Mouse (Mus musculus) forebrain, embryonic 11.5 days (tissue): ENCODE data around the gene Meltf. TPM values are rescaled to one million over a fixed set of nuclear protein-coding genes. Genes with fewer than 3 reads are reported as not detected.

ENCODE experiments used
- ATAC-seq: fragments of 200-750 bp; cut with Nextera tagmentation; replicated peaks from 2 replicates; pipeline ENCODE4 v1.8.0; 2017; ENCODE audit warnings: moderate TSS enrichment; ENCODE audit not compliant: low FRiP score
- DNase-seq: peaks from one replicate; pipeline ENCODE4 v3.0.0-alpha.2; 2017; ENCODE audit warnings: low spot score
- H3K27ac ChIP-seq: fragments of 300-500 bp; sonication (generic); 2 replicates; pipeline ENCODE4 v1.5.1; 2014; ENCODE audit warnings: low read depth, low read length
- H3K27me3 ChIP-seq: fragments of 300-500 bp; sonication (generic); 2 replicates; pipeline ENCODE4 v1.6.1; 2014; ENCODE audit warnings: mild to moderate bottlenecking, low read length, mixed read lengths; ENCODE audit not compliant: control insufficient read depth, insufficient read depth
- H3K36me3 ChIP-seq: fragments of 300-500 bp; sonication (generic); 2 replicates; pipeline ENCODE4 v1.6.1; 2014; ENCODE audit warnings: mild to moderate bottlenecking, low read length, moderate library complexity, mixed read lengths; ENCODE audit not compliant: control insufficient read depth, insufficient read depth
- H3K4me1 ChIP-seq: fragments of 300-500 bp; sonication (generic); replicated peaks from 2 replicates; pipeline ENCODE4 v1.6.1; 2014; ENCODE audit warnings: low read length, mixed read lengths; ENCODE audit not compliant: control insufficient read depth, insufficient read depth
- H3K4me2 ChIP-seq: fragments of 300-500 bp; sonication (generic); 2 replicates; pipeline ENCODE4 v1.6.1; 2014; ENCODE audit warnings: low read depth, mild to moderate bottlenecking, low read length, moderate library complexity, mixed read lengths; ENCODE audit not compliant: severe bottlenecking
- H3K4me3 ChIP-seq: fragments of 300-500 bp; sonication (generic); 2 replicates; pipeline ENCODE4 v1.5.1; 2014; ENCODE audit warnings: low read depth, low read length
- H3K9ac ChIP-seq: fragments of 300-500 bp; sonication (generic); 2 replicates; pipeline ENCODE4 v1.6.1; 2014; ENCODE audit warnings: low read length
- H3K9me3 ChIP-seq: fragments of 300-500 bp; sonication (generic); 2 replicates; pipeline ENCODE4 v1.6.1; 2016; ENCODE audit warnings: low read length, mixed read lengths; ENCODE audit not compliant: control insufficient read depth
- WGBS: fragments of 180-500 bp; shearing (Covaris S2); extraction: QIAGEN DNeasy Blood & Tissue Kit; methylation state at CpG from one replicate; pipeline ENCODE4 v1.1.7; 2014; 5-methylcytosine and 5-hydroxymethylcytosine counted together
- polyA plus RNA-seq: library from polyadenylated mRNA; unstranded; fragments of >200 nt; fragmentation: Nextera tagmentation; extraction: Ambion mirVana; gene quantifications from 2 replicates; pipeline ENCODE4 v1.2.1, GENCODE M21; 2014

Gene Meltf
- polyA plus RNA-seq, 1 experiment from 2014 or later: not detected

DNA sequence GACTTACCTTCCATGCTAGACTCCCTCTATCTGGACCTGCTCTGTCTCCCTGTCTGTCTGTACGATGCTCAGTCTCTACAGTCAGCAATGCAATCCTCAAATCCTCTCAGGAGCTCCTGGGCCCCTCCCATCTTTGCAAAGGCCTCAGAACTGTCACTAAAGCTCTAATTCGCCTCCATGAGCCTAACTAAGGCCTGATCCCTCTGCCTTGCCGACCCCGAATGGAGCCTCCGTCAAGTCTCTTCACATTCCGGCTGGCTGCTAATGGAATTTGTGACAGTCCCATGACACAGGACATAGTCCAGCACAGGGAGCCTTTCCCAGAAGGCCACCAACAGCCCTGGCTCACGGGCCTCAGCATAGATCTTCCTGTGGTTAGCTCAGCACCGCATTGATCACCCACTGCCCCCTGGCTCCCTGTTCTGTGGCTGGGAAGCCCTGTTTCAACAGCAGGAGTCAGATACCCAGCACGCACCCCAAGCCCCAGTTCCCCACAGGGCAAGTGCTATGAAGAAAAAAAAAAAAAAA lies 3.8 kb downstream of the Meltf start:
- Histone ChIP-seq H3K9me3 (no peaks in the 10 kb centered on the region), H3K4me3 (no peak overlapping the region), H3K4me1 (0 out of 2 replicates have a peak, but pooled peaks cover 2% of the 10 kb centered on the region), H3K27me3 (no peaks in the 10 kb centered on the region), H3K36me3 (no peaks in the 10 kb centered on the region), H3K27ac (no peak overlapping the region), H3K4me2 (no peak overlapping the region), H3K9ac (no peak overlapping the region)
- DNase-seq (no peak), ATAC-seq (no peak)
- 51% methylated on average over 9 of the region's 9 CpGs for WGBS

DNA sequence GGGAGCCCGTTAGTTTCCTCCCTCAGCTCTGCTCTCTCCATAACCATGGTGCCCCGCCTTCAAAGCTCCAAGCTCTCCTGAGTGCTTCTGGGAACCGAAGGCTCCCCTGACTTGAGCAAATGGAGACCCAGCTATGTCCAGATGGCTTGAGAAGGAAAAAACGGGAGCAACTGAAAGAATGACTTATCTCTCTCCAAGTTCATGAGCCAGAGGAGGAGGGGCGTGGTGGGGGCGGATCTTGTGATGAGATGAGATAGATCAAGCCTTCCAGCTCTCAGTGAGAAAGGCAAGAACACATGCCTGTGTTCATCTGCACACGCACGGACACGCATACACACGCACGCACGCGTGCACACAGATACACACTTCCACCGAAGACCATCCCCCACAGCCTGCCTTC lies 4.7 kb downstream of the Meltf start:
- no peak overlapping the region for H3K9ac ChIP-seq
- H3K36me3 ChIP-seq: no peaks in the 10 kb centered on the region
- no peak overlapping the region for H3K4me3 ChIP-seq
- H3K4me2 ChIP-seq: no peak overlapping the region
- H3K4me1 ChIP-seq: 0 out of 2 replicates have a peak, but pooled peaks cover 2% of the 10 kb centered on the region
- ATAC-seq (no peak), DNase-seq (no peak)
- no peak overlapping the region for H3K27ac ChIP-seq
- 74% methylated on average over 14 of the region's 14 CpGs for WGBS
- no peaks in the 10 kb centered on the region for H3K27me3 ChIP-seq
- no peaks in the 10 kb centered on the region for H3K9me3 ChIP-seq

DNA sequence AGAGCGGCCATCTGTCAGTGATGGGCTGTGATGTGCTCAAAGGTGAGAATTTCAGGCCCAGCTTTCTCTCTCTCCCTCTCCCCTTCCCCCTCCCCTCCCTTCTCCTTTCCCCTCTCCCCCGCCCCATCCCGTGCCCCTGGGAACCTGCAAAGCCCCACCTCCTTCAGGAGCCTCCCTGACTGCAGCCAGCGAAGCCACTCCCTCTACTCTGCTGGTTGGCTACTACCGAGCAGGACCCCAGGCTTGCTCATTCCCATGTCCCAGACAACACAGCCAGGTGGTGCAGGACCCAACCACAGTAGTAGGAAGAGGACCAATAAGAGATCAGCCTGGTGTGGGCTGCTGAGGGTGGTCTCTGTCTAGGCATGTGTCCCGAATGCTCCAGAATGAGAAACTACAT lies 5.3 kb downstream of the Meltf start:
- Histone ChIP-seq H3K27ac (no peak overlapping the region), H3K27me3 (no peaks in the 10 kb centered on the region), H3K4me3 (no peak overlapping the region), H3K36me3 (no peaks in the 10 kb centered on the region), H3K4me1 (0 out of 2 replicates have a peak, but pooled peaks cover under 1% of the 10 kb centered on the region), H3K4me2 (no peak overlapping the region), H3K9me3 (no peaks in the 10 kb centered on the region), H3K9ac (no peak overlapping the region)
- WGBS: 14% methylated on average over 6 of the region's 6 CpGs
- ATAC-seq: 0 out of 2 replicates have a peak, but pooled peaks have one; percentile 51
- peak; percentile 65 for DNase-seq

DNA sequence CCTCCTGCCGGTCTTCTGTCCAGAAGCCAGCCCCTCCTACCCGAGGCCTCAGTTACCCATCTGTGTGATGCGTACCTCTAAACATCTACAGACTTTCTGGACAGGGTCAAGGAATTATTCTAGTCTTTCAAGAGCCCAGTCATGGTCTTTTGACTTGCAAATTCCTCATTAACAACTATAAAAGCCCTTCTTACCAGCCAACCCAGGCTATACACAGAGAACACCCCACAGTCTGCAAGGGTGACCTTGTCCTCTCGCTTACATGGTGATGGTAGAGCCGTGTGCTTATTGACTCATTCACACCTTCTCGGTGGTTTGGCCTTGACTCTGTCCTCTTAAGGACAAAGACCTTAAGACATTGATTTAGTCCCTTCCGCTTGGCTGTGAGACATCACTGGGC lies 12.3 kb downstream of the Meltf start:
- no peaks in the 10 kb centered on the region for H3K4me1 ChIP-seq
- H3K27me3 ChIP-seq: no peaks in the 10 kb centered on the region
- H3K27ac ChIP-seq: no peak overlapping the region
- H3K9ac ChIP-seq: no peak overlapping the region
- WGBS: 80% methylated on average over 7 of the region's 7 CpGs
- DNase-seq: no peak
- no peak overlapping the region for H3K4me3 ChIP-seq
- H3K9me3 ChIP-seq: no peaks in the 10 kb centered on the region
- no peak for ATAC-seq
- no peaks in the 10 kb centered on the region for H3K36me3 ChIP-seq
- no peak overlapping the region for H3K4me2 ChIP-seq

DNA sequence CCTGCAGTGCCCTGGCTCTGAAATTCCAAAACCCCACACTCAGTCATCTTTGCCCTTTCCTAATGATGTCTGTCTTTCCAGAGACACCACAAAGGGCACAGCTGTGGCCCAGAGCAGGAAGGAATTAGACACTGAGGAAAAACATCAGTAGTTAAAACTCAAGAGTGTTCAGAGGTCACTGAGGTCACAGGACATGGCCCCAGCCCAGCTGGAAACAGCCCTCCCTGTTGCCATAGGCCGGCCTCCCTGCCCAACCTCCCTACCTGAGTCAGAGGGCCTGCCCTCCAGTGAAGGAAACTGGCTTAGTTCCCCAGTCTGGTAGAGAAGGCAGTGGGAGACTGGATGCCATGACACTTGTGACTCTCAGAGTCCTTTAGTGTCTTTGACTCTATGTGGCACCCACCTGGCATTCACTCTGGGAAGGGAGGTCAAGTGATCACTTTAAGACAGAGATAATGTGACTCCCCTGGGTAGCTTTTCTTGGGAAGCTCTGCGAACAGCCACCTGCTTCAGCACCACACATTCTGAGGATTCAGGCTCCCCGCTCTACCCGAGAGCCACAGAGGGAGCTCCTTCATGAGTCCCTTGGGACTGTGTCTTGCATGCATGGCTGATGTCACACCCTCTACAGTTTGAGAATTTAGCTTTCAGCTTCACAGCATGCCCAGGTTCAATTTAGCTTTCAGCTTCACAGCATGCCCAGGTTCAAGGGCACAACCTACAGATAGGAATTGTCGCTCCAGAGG lies 15.0 kb downstream of the Meltf start:
- Histone ChIP-seq H3K36me3 (no peaks in the 10 kb centered on the region), H3K27ac (no peak overlapping the region), H3K9ac (no peak overlapping the region), H3K4me3 (no peak overlapping the region), H3K27me3 (no peaks in the 10 kb centered on the region), H3K4me2 (no peak overlapping the region), H3K9me3 (no peaks in the 10 kb centered on the region), H3K4me1 (peaks cover 4% of the 10 kb centered on the region; the same call in 1 of the 2 replicates)
- DNase-seq (no peak), ATAC-seq (no peak)
- WGBS: 65% methylated on average over 5 of the region's 5 CpGs

DNA sequence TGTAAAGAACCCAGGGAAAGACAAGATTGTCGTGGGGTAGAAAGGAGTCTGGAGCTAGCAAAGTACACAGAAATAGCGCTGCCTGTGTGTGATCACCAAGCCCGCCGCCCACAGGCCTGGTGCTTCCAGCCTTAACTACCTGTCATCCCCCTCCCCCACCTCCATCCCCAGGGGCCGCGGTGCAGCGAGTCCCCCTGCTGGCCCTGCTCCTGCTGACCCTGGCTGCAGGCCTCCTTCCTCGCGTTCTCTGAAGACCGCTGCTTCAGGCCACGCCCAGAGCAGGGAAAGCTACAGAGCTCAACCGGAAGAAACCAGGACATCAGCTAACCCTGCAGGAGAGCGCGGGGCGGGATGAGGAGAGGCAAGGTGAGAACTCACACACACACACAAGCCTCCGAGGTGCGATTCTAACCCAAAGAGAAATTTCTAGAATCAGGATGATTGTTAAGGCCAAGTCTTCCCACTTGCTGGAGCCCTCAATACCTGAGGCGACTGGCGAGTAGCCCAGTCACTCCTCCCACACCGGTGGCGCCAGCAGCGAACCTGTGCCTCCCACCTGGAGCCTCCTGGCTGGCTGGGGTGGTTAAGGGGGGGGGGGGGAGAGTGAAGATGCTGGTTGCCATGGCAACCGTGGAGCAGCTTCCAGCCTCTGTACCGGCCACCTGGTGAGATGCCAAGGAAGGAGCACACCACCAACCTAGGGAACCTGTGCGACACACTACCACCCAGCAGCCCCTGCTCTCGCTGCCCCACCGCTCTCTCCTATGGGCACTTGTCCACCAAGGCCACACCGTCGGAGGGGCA lies 18.6 kb downstream of the Meltf start:
- DNase-seq: peak; percentile 73
- Histone ChIP-seq H3K27ac (no peak overlapping the region), H3K9me3 (peaks cover 4% of the 10 kb centered on the region; the same call in 1 of the 2 replicates), H3K4me1 (peaks cover 4% of the 10 kb centered on the region; the same call in 1 of the 2 replicates), H3K27me3 (no peaks in the 10 kb centered on the region), H3K36me3 (no peaks in the 10 kb centered on the region), H3K4me2 (peak overlapping the region; percentile 47), H3K9ac (peak overlapping the region; percentile 4; the same call in 1 of the 2 replicates), H3K4me3 (peak overlapping the region; percentile 1; the same call in 1 of the 2 replicates)
- ATAC-seq: peak; percentile 65
- WGBS: 8% methylated on average over 29 of the region's 29 CpGs

DNA sequence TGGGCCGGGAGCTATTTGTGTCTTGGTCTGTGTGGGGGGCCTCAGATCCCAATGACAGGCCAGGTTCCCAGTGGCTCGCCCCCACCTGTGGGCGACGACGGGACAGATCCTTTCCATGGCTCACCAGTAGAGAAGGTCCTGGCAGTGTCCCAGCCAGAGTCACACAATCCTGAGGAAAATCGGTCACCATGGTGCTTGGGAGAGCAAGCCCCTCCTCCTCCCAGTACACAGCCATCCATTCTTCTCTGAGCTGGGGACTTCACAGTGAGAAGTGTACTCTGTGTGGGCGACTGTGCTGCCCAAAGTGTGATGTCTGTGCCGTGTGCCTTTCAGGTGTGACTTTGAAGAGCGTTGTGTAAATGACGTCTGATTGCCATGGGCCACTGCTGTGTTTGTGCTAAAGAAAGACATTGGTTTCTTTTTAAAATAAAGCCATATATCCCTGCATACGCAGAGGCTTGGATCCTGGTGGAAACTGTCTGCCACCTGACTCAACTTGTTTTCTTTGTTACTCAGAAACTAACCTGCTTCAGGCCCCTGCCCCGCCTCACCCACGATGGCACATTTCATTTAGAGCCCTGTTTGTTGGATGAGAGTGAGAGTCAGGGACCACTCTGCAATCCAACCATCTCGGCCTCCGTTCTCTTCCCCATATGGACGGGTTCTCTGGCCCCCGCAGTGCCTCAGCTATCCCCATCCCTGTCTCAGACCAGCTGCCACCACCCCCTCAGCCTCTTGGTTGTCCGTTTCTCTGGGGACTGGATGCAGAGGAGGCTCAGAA lies 20.1 kb downstream of the Meltf start:
- no peaks in the 10 kb centered on the region for H3K27me3 ChIP-seq
- no peaks in the 10 kb centered on the region for H3K36me3 ChIP-seq
- no peak overlapping the region for H3K9ac ChIP-seq
- no peak overlapping the region for H3K4me2 ChIP-seq
- no peak overlapping the region for H3K4me3 ChIP-seq
- WGBS: 89% methylated on average over 18 of the region's 18 CpGs
- peaks cover 4% of the 10 kb centered on the region; the same call in 1 of the 2 replicates for H3K4me1 ChIP-seq
- DNase-seq (peak; percentile 47), ATAC-seq (no peak)
- H3K27ac ChIP-seq: no peak overlapping the region
- peaks cover 4% of the 10 kb centered on the region; the same call in 1 of the 2 replicates for H3K9me3 ChIP-seq

DNA sequence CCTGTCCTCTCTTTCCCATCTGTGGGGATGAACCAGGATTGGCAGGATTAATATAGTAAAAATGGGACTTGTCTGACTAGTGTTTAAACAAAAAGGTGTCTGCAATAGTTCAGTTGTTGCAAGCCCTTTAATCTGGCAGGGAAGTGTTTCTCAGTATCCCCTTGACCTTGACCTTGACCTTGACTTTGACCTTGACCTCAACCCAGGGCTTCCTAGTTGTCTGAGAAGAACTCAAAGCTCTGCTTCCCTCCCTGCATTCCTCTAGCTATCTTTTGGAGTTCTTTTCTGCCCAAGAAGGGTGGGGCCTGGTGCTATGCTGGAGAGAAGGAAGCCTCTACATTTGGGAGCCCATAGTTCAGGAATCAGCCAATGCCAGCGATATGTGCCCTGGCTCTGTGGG lies 23.3 kb downstream of the Meltf start:
- no peak for DNase-seq
- H3K4me1 ChIP-seq: peaks cover 11% of the 10 kb centered on the region; the same call in 1 of the 2 replicates
- H3K36me3 ChIP-seq: no peaks in the 10 kb centered on the region
- no peak overlapping the region for H3K9ac ChIP-seq
- no peak overlapping the region for H3K27ac ChIP-seq
- 0 out of 2 replicates have a peak, but pooled peaks cover 2% of the 10 kb centered on the region for H3K27me3 ChIP-seq
- H3K4me3 ChIP-seq: no peak overlapping the region
- no peak for ATAC-seq
- H3K9me3 ChIP-seq: peaks cover 4% of the 10 kb centered on the region; the same call in 1 of the 2 replicates
- WGBS: 89% methylated on average over 1 of the region's 1 CpGs
- no peak overlapping the region for H3K4me2 ChIP-seq
